Mouse (Mus musculus): Measurements from ENCODE around the gene Tdrd1. TPM values are rescaled to one million over a fixed set of nuclear protein-coding genes. Genes with fewer than 3 reads are reported as not detected.

The Tdrd1 gene
- total RNA-seq, 1 experiment: 0.94 TPM

GRCm38 (mm10) chr19:56797376-56797775, 28.6 kb upstream of the Tdrd1 start:
- H3K9ac ChIP-seq (ENCODE audit: insufficient read depth, low read depth, low read length, poor library complexity, severe bottlenecking): no peak overlapping the region
- no peak for DNase-seq (ENCODE audit: low read depth, low spot score)
- in situ Hi-C loops (cut with MboI; ENCODE audit: low sequenced_read_pairs in 2 of 2, unreplicated experiment in 2 of 2): no loop called here
- H3K4me3 ChIP-seq (ENCODE audit: insufficient read depth in 1 of 2, low read depth in 1 of 2, low read length in 2 of 2, poor library complexity in 1 of 2, severe bottlenecking in 1 of 2): no peak overlapping the region
- H3K36me3 ChIP-seq (ENCODE audit: control insufficient read depth, insufficient read depth, low read length, poor library complexity, severe bottlenecking): peaks cover 45% of the 10 kb centered on the region
- TF ChIP-seq CHD2 (IDR thresholded peaks at IDR 0.05; ENCODE audit: low read depth, low read length) (no peak), MAFK (IDR thresholded peaks at IDR 0.05; ENCODE audit: insufficient read depth, low read depth, low read length) (no peak), ZNF384 (IDR thresholded peaks at IDR 0.05; ENCODE audit: low read depth, low read length) (no peak), HCFC1 (IDR thresholded peaks at IDR 0.05; ENCODE audit: borderline replicate concordance, insufficient read depth, low read length) (no peak), ZC3H11A (IDR thresholded peaks at IDR 0.05; ENCODE audit: borderline replicate concordance, low read depth, low read length) (no peak)
- H3K4me1 ChIP-seq (ENCODE audit: control insufficient read depth in 2 of 2, insufficient read depth in 2 of 2, low read length in 2 of 2, poor library complexity in 1 of 2): no peaks in the 10 kb centered on the region
- H3K9me3 ChIP-seq (ENCODE audit: control insufficient read depth, insufficient read depth, low read depth, low read length): no peaks in the 10 kb centered on the region
- no peak overlapping the region for H3K27ac ChIP-seq (ENCODE audit: insufficient read depth, low read depth, low read length, poor library complexity, severe bottlenecking)

GRCm38 (mm10) chr19:56800226-56800625, 25.8 kb upstream of the Tdrd1 start:
- H3K27ac ChIP-seq (ENCODE audit: insufficient read depth, low read depth, low read length, poor library complexity, severe bottlenecking): no peak overlapping the region
- in situ Hi-C loops (cut with MboI; ENCODE audit: low sequenced_read_pairs in 2 of 2, unreplicated experiment in 2 of 2): no loop called here
- H3K4me3 ChIP-seq (ENCODE audit: insufficient read depth in 1 of 2, low read depth in 1 of 2, low read length in 2 of 2, poor library complexity in 1 of 2, severe bottlenecking in 1 of 2): no peak overlapping the region
- H3K9me3 ChIP-seq (ENCODE audit: control insufficient read depth, insufficient read depth, low read depth, low read length): no peaks in the 10 kb centered on the region
- no peaks in the 10 kb centered on the region for H3K4me1 ChIP-seq (ENCODE audit: control insufficient read depth in 2 of 2, insufficient read depth in 2 of 2, low read length in 2 of 2, poor library complexity in 1 of 2)
- H3K36me3 ChIP-seq (ENCODE audit: control insufficient read depth, insufficient read depth, low read length, poor library complexity, severe bottlenecking): peaks cover 36% of the 10 kb centered on the region
- H3K9ac ChIP-seq (ENCODE audit: insufficient read depth, low read depth, low read length, poor library complexity, severe bottlenecking): no peak overlapping the region
- DNase-seq (ENCODE audit: low read depth, low spot score): no peak
- TF ChIP-seq HCFC1 (IDR thresholded peaks at IDR 0.05; ENCODE audit: borderline replicate concordance, insufficient read depth, low read length) (no peak), ZNF384 (IDR thresholded peaks at IDR 0.05; ENCODE audit: low read depth, low read length) (no peak), ZC3H11A (IDR thresholded peaks at IDR 0.05; ENCODE audit: borderline replicate concordance, low read depth, low read length) (no peak)

GRCm38 (mm10) chr19:56800930-56801655, 24.9 kb upstream of the Tdrd1 start:
- H3K36me3 ChIP-seq (ENCODE audit: control insufficient read depth, insufficient read depth, low read length, poor library complexity, severe bottlenecking): peaks cover 39% of the 10 kb centered on the region
- H3K4me3 ChIP-seq (ENCODE audit: insufficient read depth in 1 of 2, low read depth in 1 of 2, low read length in 2 of 2, poor library complexity in 1 of 2, severe bottlenecking in 1 of 2): no peak overlapping the region
- no peak overlapping the region for H3K9ac ChIP-seq (ENCODE audit: insufficient read depth, low read depth, low read length, poor library complexity, severe bottlenecking)
- no peak overlapping the region for H3K27ac ChIP-seq (ENCODE audit: insufficient read depth, low read depth, low read length, poor library complexity, severe bottlenecking)
- in situ Hi-C loops (cut with MboI; ENCODE audit: low sequenced_read_pairs in 2 of 2, unreplicated experiment in 2 of 2): no loop called here
- H3K9me3 ChIP-seq (ENCODE audit: control insufficient read depth, insufficient read depth, low read depth, low read length): no peaks in the 10 kb centered on the region
- no peaks in the 10 kb centered on the region for H3K4me1 ChIP-seq (ENCODE audit: control insufficient read depth in 2 of 2, insufficient read depth in 2 of 2, low read length in 2 of 2, poor library complexity in 1 of 2)
- TF ChIP-seq CHD2 (IDR thresholded peaks at IDR 0.05; ENCODE audit: low read depth, low read length) (no peak), ZNF384 (IDR thresholded peaks at IDR 0.05; ENCODE audit: low read depth, low read length) (no peak), HCFC1 (IDR thresholded peaks at IDR 0.05; ENCODE audit: borderline replicate concordance, insufficient read depth, low read length) (no peak), ZC3H11A (IDR thresholded peaks at IDR 0.05; ENCODE audit: borderline replicate concordance, low read depth, low read length) (no peak), MAFK (IDR thresholded peaks at IDR 0.05; ENCODE audit: insufficient read depth, low read depth, low read length) (no peak)
- no peak for DNase-seq (ENCODE audit: low read depth, low spot score)

- Histone ChIP-seq H3K36me3 (ENCODE audit: control insufficient read depth, insufficient read depth, low read length, poor library complexity, severe bottlenecking) (peaks cover 35% of the 10 kb centered on the region), H3K9ac (ENCODE audit: insufficient read depth, low read depth, low read length, poor library complexity, severe bottlenecking) (no peak overlapping the region), H3K9me3 (ENCODE audit: control insufficient read depth, insufficient read depth, low read depth, low read length) (no peaks in the 10 kb centered on the region), H3K4me3 (ENCODE audit: insufficient read depth in 1 of 2, low read depth in 1 of 2, low read length in 2 of 2, poor library complexity in 1 of 2, severe bottlenecking in 1 of 2) (no peak overlapping the region), H3K4me1 (ENCODE audit: control insufficient read depth in 2 of 2, insufficient read depth in 2 of 2, low read length in 2 of 2, poor library complexity in 1 of 2) (no peaks in the 10 kb centered on the region), H3K27ac (ENCODE audit: insufficient read depth, low read depth, low read length, poor library complexity, severe bottlenecking) (no peak overlapping the region)
- TF ChIP-seq MAFK (IDR thresholded peaks at IDR 0.05; ENCODE audit: insufficient read depth, low read depth, low read length) (no peak), HCFC1 (IDR thresholded peaks at IDR 0.05; ENCODE audit: borderline replicate concordance, insufficient read depth, low read length) (no peak), CHD2 (IDR thresholded peaks at IDR 0.05; ENCODE audit: low read depth, low read length) (no peak), ZNF384 (IDR thresholded peaks at IDR 0.05; ENCODE audit: low read depth, low read length) (no peak), ZC3H11A (IDR thresholded peaks at IDR 0.05; ENCODE audit: borderline replicate concordance, low read depth, low read length) (no peak)
- DNase-seq (ENCODE audit: low read depth, low spot score): no peak
- in situ Hi-C loops (cut with MboI; ENCODE audit: low sequenced_read_pairs in 2 of 2, unreplicated experiment in 2 of 2): no loop called here
These were observed 24.2 kb upstream of the Tdrd1 start for GRCm38 (mm10) chr19:56801656-56802351.
